Mouse (Mus musculus) G1E (cell line): ENCODE data around the gene 2010003K11Rik.

ENCODE experiments used
- CTCF ChIP-seq: IDR thresholded peaks from 2 replicates; pipeline ENCODE4 v1.5.1; 2012; ENCODE audit warnings: low read depth, low read length, inconsistent platforms, mixed read lengths
- GATA1 ChIP-seq: IDR thresholded peaks from 2 replicates; pipeline ENCODE4 v1.6.1; 2012; ENCODE audit warnings: borderline replicate concordance, low read length, inconsistent platforms, mixed read lengths
- GATA2 ChIP-seq: IDR thresholded peaks from 2 replicates; pipeline ENCODE4 v1.6.1; 2012; ENCODE audit warnings: low read depth, low read length, inconsistent platforms, borderline replicate concordance
- POLR2AphosphoS5 ChIP-seq: IDR thresholded peaks from 2 replicates; pipeline ENCODE4 v1.6.1; 2012; ENCODE audit warnings: low read depth, low read length, inconsistent platforms; ENCODE audit not compliant: insufficient replicate concordance
- TAL1 ChIP-seq: conservative IDR thresholded peaks from 2 replicates; pipeline ENCODE4 v1.6.1; 2012; ENCODE audit warnings: low read depth, low read length, inconsistent platforms, mixed read lengths

DNA sequence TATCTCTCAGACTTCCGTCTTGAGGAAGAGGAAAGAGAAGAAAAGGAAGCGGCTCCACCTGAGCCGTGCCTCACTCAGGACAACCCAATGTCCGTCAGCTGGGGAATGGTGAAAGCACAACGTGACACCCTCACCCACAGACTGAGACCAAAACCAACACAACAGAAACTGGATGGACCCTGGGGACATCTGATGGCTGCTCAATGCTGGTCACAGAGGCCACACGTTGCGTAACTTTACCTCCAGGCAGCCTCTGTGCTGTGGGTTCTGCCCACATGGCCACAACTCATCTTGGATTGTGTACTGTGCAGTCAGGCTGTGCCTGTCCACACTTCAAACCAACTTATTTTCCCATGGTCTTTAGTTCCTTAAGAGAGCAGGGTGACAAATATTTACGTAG is 36.4 kb downstream of the 2010003K11Rik start:
- no peak for TF ChIP-seq CTCF
- TF ChIP-seq POLR2AphosphoS5: no peak
- no peak for TF ChIP-seq GATA2
- no peak for TF ChIP-seq TAL1
- TF ChIP-seq GATA1: no peak
